Mouse (Mus musculus) G1E (cell line): ENCODE data around the gene Dlgap1. TPM values are rescaled to one million over a fixed set of nuclear protein-coding genes. Genes with fewer than 3 reads are reported as not detected.
A peak's percentile ranks its signal among the peaks of the same experiment; 100 is the strongest.

Experiments
- ATAC-seq: 2 replicates; pipeline ENCODE4 v1.8.0; 2016; ENCODE audit warnings: mild to moderate bottlenecking; ENCODE audit not compliant: insufficient number of reproducible peaks, poor library complexity, low FRiP score, severe bottlenecking; ENCODE audit errors: extremely low read depth
- DNase-seq: peaks from one replicate; pipeline ENCODE4 v3.0.0; 2012; ENCODE audit warnings: low spot score
- H3K27me3 ChIP-seq: 2 replicates; pipeline ENCODE4 v1.6.1; 2012; ENCODE audit warnings: mild to moderate bottlenecking, low read length, inconsistent platforms; ENCODE audit not compliant: insufficient read depth
- H3K36me3 ChIP-seq: replicated peaks from 2 replicates; pipeline ENCODE3; 2012; ENCODE audit warnings: mild to moderate bottlenecking, inconsistent platforms
- H3K4me1 ChIP-seq: 2 replicates; pipeline ENCODE4 v1.6.1; 2012; ENCODE audit warnings: low read depth, low read length, inconsistent platforms, mixed read lengths; ENCODE audit not compliant: insufficient read depth
- H3K4me3 ChIP-seq: 2 replicates; pipeline ENCODE4 v1.5.1; 2012; ENCODE audit warnings: low read depth, mild to moderate bottlenecking, inconsistent platforms, low read length, moderate library complexity, mixed read lengths
- H3K9me3 ChIP-seq: replicated peaks from 2 replicates; pipeline ENCODE4 v1.6.1; 2012; ENCODE audit warnings: inconsistent platforms
- CTCF ChIP-seq: IDR thresholded peaks from 2 replicates; pipeline ENCODE4 v1.5.1; 2012; ENCODE audit warnings: low read depth, low read length, inconsistent platforms, mixed read lengths
- GATA1 ChIP-seq: IDR thresholded peaks from 2 replicates; pipeline ENCODE4 v1.6.1; 2012; ENCODE audit warnings: borderline replicate concordance, low read length, inconsistent platforms, mixed read lengths
- GATA2 ChIP-seq: IDR thresholded peaks from 2 replicates; pipeline ENCODE4 v1.6.1; 2012; ENCODE audit warnings: low read depth, low read length, inconsistent platforms, borderline replicate concordance
- POLR2AphosphoS5 ChIP-seq: IDR thresholded peaks from 2 replicates; pipeline ENCODE4 v1.6.1; 2012; ENCODE audit warnings: low read depth, low read length, inconsistent platforms; ENCODE audit not compliant: insufficient replicate concordance
- TAL1 ChIP-seq: conservative IDR thresholded peaks from 2 replicates; pipeline ENCODE4 v1.6.1; 2012; ENCODE audit warnings: low read depth, low read length, inconsistent platforms, mixed read lengths
- polyA plus RNA-seq: library from polyadenylated mRNA; stranded (reverse); fragments of >175 nt; gene quantifications from 2 replicates; pipeline ENCODE4 v1.2.3, GENCODE M21; 2012
- total RNA-seq, 2 experiments: library from RNA; stranded (forward) in 1 of 2; stranded (reverse) in 1 of 2; fragments of 200-1000 nt in 1 of 2; fragments of >200 nt in 1 of 2; fragmentation: Nextera tagmentation in 1 of 2; gene quantifications; 2 replicates each; pipeline ENCODE4 v1.2.3; 2014 to 2017

Gene Dlgap1
- total and polyA plus RNA-seq, 3 experiments = 0.22 TPM; not detected in 2

- peaks cover 15% of the 10 kb centered on the region for H3K9me3 ChIP-seq
- H3K36me3 ChIP-seq = peaks cover 41% of the 10 kb centered on the region
- DNase-seq (no peak), ATAC-seq (no peak)
- peaks cover 2% of the 10 kb centered on the region for H3K4me1 ChIP-seq
- no peaks in the 10 kb centered on the region for H3K27me3 ChIP-seq
- no peak overlapping the region for H3K4me3 ChIP-seq
- no peak for TF ChIP-seq TAL1
- TF ChIP-seq POLR2AphosphoS5 = no peak
- TF ChIP-seq GATA1 = no peak
- TF ChIP-seq CTCF = no peak
- no peak for TF ChIP-seq GATA2
These were observed 876.7 kb downstream of the Dlgap1 start for GRCm38 (mm10) chr17:70845543-70845942.

- peaks cover 20% of the 10 kb centered on the region for H3K9me3 ChIP-seq
- H3K4me3 ChIP-seq = no peak overlapping the region
- ATAC-seq (no peak), DNase-seq (no peak)
- no peaks in the 10 kb centered on the region for H3K27me3 ChIP-seq
- TF ChIP-seq CTCF (no peak), GATA2 (no peak), POLR2AphosphoS5 (no peak), TAL1 (no peak), GATA1 (no peak)
- peaks cover 2% of the 10 kb centered on the region for H3K4me1 ChIP-seq
- peaks cover 41% of the 10 kb centered on the region for H3K36me3 ChIP-seq
These were observed 877.3 kb downstream of the Dlgap1 start for GRCm38 (mm10) chr17:70846111-70846644.

- Histone ChIP-seq H3K27me3 (no peaks in the 10 kb centered on the region), H3K4me1 (peaks cover 2% of the 10 kb centered on the region), H3K4me3 (no peak overlapping the region), H3K9me3 (peaks cover 26% of the 10 kb centered on the region), H3K36me3 (peaks cover 35% of the 10 kb centered on the region)
- ATAC-seq = no peak
- peak; percentile 28 for DNase-seq
- TF ChIP-seq GATA2 (no peak), POLR2AphosphoS5 (no peak), TAL1 (no peak), CTCF (no peak), GATA1 (no peak)
These were observed 878.2 kb downstream of the Dlgap1 start for GRCm38 (mm10) chr17:70847086-70847485.

GRCm38 (mm10) chr17:70847751-70848510, 879.1 kb downstream of the Dlgap1 start:
- no peak for ATAC-seq
- DNase-seq = no peak
- Histone ChIP-seq H3K9me3 (peaks cover 29% of the 10 kb centered on the region), H3K36me3 (peaks cover 32% of the 10 kb centered on the region), H3K4me1 (peaks cover 2% of the 10 kb centered on the region), H3K4me3 (peak overlapping the region; percentile 75; the same call in 1 of the 2 replicates), H3K27me3 (no peaks in the 10 kb centered on the region)
- TF ChIP-seq CTCF (no peak), GATA1 (no peak), TAL1 (no peak), POLR2AphosphoS5 (no peak), GATA2 (no peak)

- DNase-seq (no peak), ATAC-seq (no peak)
- Histone ChIP-seq H3K4me3 (peak overlapping the region; percentile 75), H3K36me3 (peaks cover 24% of the 10 kb centered on the region), H3K4me1 (peaks cover 6% of the 10 kb centered on the region), H3K27me3 (no peaks in the 10 kb centered on the region), H3K9me3 (peaks cover 26% of the 10 kb centered on the region)
- TF ChIP-seq GATA2 (no peak), CTCF (no peak), GATA1 (no peak), POLR2AphosphoS5 (no peak), TAL1 (no peak)
These were observed 879.9 kb downstream of the Dlgap1 start for GRCm38 (mm10) chr17:70848511-70849398.

GRCm38 (mm10) chr17:70849399-70850232, 880.7 kb downstream of the Dlgap1 start:
- no peak for TF ChIP-seq GATA1
- H3K36me3 ChIP-seq = peaks cover 17% of the 10 kb centered on the region
- ATAC-seq (peak; percentile 10; the same call in 1 of the 2 replicates), DNase-seq (peak; percentile 22)
- peaks cover 6% of the 10 kb centered on the region for H3K4me1 ChIP-seq
- H3K27me3 ChIP-seq = no peaks in the 10 kb centered on the region
- peak overlapping the region; percentile 75 for H3K4me3 ChIP-seq
- H3K9me3 ChIP-seq = peaks cover 26% of the 10 kb centered on the region
